In the genomic region with DNA sequence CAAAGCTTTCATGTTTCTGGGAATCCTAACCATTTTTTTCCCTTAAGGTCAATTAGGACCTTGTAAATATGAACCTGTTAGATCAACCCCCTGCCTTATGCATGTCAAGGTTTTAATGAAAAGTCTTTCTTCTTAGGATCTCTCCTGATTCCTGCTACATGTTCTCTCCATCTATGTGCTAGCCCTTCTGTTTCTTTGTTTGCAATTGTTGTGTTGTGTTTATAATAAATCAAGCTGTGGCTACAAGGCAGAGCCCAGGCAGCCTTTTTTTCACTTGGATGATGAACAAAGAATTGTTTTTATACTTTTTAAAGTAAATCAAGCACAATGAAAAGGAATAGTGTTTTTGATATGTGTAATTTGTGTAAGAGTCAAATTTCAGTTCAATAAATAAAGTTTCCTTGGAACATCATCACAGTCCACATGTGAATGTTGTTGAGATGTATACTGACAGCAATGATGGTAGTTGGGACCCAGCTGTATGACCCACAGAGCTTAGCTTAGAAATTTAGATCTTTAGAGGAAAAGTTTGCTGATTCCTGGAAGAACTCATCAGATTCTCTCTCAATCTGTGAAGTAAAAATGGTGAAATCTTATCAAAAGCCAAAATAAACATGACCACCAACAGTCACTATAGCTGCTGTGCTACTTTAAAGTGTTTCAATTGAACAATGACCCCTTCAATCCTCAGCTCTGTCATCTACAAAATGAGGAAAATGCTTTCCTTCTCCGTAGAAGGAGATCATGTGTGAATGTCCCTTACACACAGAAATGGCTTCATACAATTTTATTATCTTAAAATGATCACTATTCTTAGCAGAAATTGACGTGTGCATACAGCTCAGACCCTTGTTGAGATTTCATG, we compare ENCODE assay signal across 26 mouse cellular contexts.
"Had no signal": no experiment of that assay in that cellular context is flagged by ENCODE, and none has a peak within 500 bp of the region (broad histone marks: within the 10 kb centered on the region; RNA-seq: fewer than 3 reads in every experiment).

No protein-coding gene starts in this region.

- H3K4me2 ChIP-seq: heart, embryonic 12.5 days; hindbrain, embryonic 12.5 days; hindbrain, embryonic 14.5 days; intestine, embryonic 15.5 days; kidney, embryonic 15.5 days; limb, embryonic 12.5 days had no signal

- H3K4me3 ChIP-seq: gastrocnemius, adult 2 months; heart, embryonic 10.5 days; heart, embryonic 12.5 days; hindbrain, embryonic 10.5 days; hindbrain, embryonic 12.5 days; intestine, embryonic 15.5 days; kidney, embryonic 15.5 days; layer of hippocampus, adult 2 months; left cerebral cortex, adult 2 months; limb, embryonic 10.5 days; limb, embryonic 12.5 days had no signal

- DNase-seq: gastrocnemius, adult 2 months; gastrocnemius, postnatal 10 days; gastrocnemius, postnatal 25 days; heart, adult 18-20 months; heart, postnatal 10 days; heart, postnatal 4 days; kidney, adult 18-20 months; kidney, adult 9 months; kidney, postnatal 10 days; kidney, postnatal 25 days; kidney, postnatal 4 days; liver had no signal

- H3K27me3 ChIP-seq: heart, embryonic 12.5 days; hindbrain, embryonic 12.5 days; intestine, embryonic 15.5 days; kidney, embryonic 15.5 days; limb, embryonic 12.5 days had no signal

- H3K36me3 ChIP-seq: heart, embryonic 10.5 days; heart, embryonic 12.5 days; hindbrain, embryonic 10.5 days; hindbrain, embryonic 12.5 days; intestine, embryonic 15.5 days; kidney, embryonic 15.5 days; limb, embryonic 10.5 days; limb, embryonic 12.5 days had no signal

- H3K4me1 ChIP-seq: heart, embryonic 10.5 days; heart, embryonic 12.5 days; hindbrain, embryonic 10.5 days; hindbrain, embryonic 12.5 days; intestine, embryonic 15.5 days; kidney, embryonic 15.5 days; limb, embryonic 10.5 days; limb, embryonic 12.5 days had no signal

- H3K27ac ChIP-seq: gastrocnemius, adult 2 months; heart, embryonic 10.5 days; hindbrain, embryonic 10.5 days; hindbrain, embryonic 12.5 days; hindbrain, embryonic 14.5 days; intestine, embryonic 15.5 days; kidney, embryonic 15.5 days; layer of hippocampus, adult 2 months; left cerebral cortex, adult 2 months; limb, embryonic 10.5 days; limb, embryonic 12.5 days had no signal

- H3K9ac ChIP-seq: heart, embryonic 12.5 days; hindbrain, embryonic 12.5 days; hindbrain, embryonic 14.5 days; intestine, embryonic 15.5 days; kidney, embryonic 15.5 days; limb, embryonic 12.5 days had no signal

- H3K9me3 ChIP-seq: heart, embryonic 10.5 days; heart, embryonic 12.5 days; hindbrain, embryonic 10.5 days; hindbrain, embryonic 12.5 days; intestine, embryonic 15.5 days; kidney, embryonic 15.5 days; limb, embryonic 10.5 days; limb, embryonic 12.5 days had no signal

- ATAC-seq: hindbrain, embryonic 16.5 days; inflammation-experienced regulatory T-cells, adult 6 months; intestine, embryonic 15.5 days; intestine, postnatal 0 days had no signal
